Mouse (Mus musculus) heart, postnatal 36 days (tissue): ENCODE data around the gene Fam102b. TPM values are rescaled to one million over a fixed set of nuclear protein-coding genes. Genes with fewer than 3 reads are reported as not detected.
A peak's percentile ranks its signal among the peaks of the same experiment; 100 is the strongest.

Source experiments
- DNase-seq, 2 experiments: peaks; one replicate each; pipeline ENCODE4 v3.0.0; 2021 to 2022
- intact Hi-C: fragments of 180-260 bp; cut with DNase I; formaldehyde crosslinking; loops from one replicate; pipeline ENCODE4 v1.15.1; 2025
- total RNA-seq, 2 experiments: library from RNA; stranded (reverse); gene quantifications; 2 replicates each; pipeline ENCODE4 v1.2.3; 2021

The Fam102b gene
- total RNA-seq, 2 experiments from 2014 or later, result 11.2 to 15.7 TPM

GRCm38 (mm10) chr3:109021720-109022516, 5.5 kb downstream of the Fam102b start:
- peak in 1 of 2 experiments; percentile 30 for DNase-seq
- intact Hi-C loops, result loop anchor here (10.0 kb wide), 1 partner anchor 473 kb away; no protein-coding TSS in a partner anchor

- no peak for DNase-seq
- intact Hi-C loops, result no loop called here
These were observed 9.1 kb downstream of the Fam102b start for GRCm38 (mm10) chr3:109018336-109018735.

- intact Hi-C loops, result no loop called here
- DNase-seq, result no peak
These were observed 14.8 kb downstream of the Fam102b start for GRCm38 (mm10) chr3:109012595-109012994.

GRCm38 (mm10) chr3:109010489-109011260, 16.7 kb downstream of the Fam102b start:
- intact Hi-C loops, result no loop called here
- DNase-seq, result no peak

- intact Hi-C loops, result no loop called here
These were observed 19.2 kb downstream of the Fam102b start for GRCm38 (mm10) chr3:109008180-109008579.

GRCm38 (mm10) chr3:109005777-109006176, 21.6 kb downstream of the Fam102b start:
- no peak for DNase-seq
- intact Hi-C loops, result loop anchor here (2.0 kb wide), 1 partner anchor 19 kb away; no protein-coding TSS in a partner anchor

More at GRCm38 (mm10) chr3:109008180-109008579, 19.2 kb downstream of the Fam102b start:
- no peak for DNase-seq

- DNase-seq, result no peak
- intact Hi-C loops, result no loop called here
These were observed 28.2 kb downstream of the Fam102b start for GRCm38 (mm10) chr3:108999173-108999572.

GRCm38 (mm10) chr3:108997762-108998161, 29.6 kb downstream of the Fam102b start:
- DNase-seq, result no peak
- intact Hi-C loops, result no loop called here

- intact Hi-C loops, result no loop called here
- DNase-seq, result peak; percentile 19 to 24
These were observed 30.1 kb downstream of the Fam102b start for GRCm38 (mm10) chr3:108997284-108997683.

- intact Hi-C loops, result no loop called here
- no peak for DNase-seq
These were observed 32.0 kb downstream of the Fam102b start for GRCm38 (mm10) chr3:108995379-108995778.

- intact Hi-C loops, result no loop called here
These were observed 32.9 kb downstream of the Fam102b start for GRCm38 (mm10) chr3:108994477-108994876.

GRCm38 (mm10) chr3:108989971-108990548, 37.3 kb downstream of the Fam102b start:
- peak; percentile 29 to 48 for DNase-seq
- intact Hi-C loops, result no loop called here

More at GRCm38 (mm10) chr3:108994477-108994876, 32.9 kb downstream of the Fam102b start:
- DNase-seq, result no peak

GRCm38 (mm10) chr3:108987009-108987659, 40.3 kb downstream of the Fam102b start:
- no peak for DNase-seq
- intact Hi-C loops, result no loop called here

GRCm38 (mm10) chr3:108986534-108986933, 40.9 kb downstream of the Fam102b start:
- intact Hi-C loops, result no loop called here
- no peak for DNase-seq

- DNase-seq, result no peak
- intact Hi-C loops, result no loop called here
These were observed 43.4 kb downstream of the Fam102b start for GRCm38 (mm10) chr3:108983989-108984388.

- intact Hi-C loops, result no loop called here
- no peak for DNase-seq
These were observed 45.5 kb downstream of the Fam102b start for GRCm38 (mm10) chr3:108981946-108982345.

GRCm38 (mm10) chr3:108977340-108978030, 49.9 kb downstream of the Fam102b start:
- intact Hi-C loops, result loop anchor here (2.0 kb wide), 1 partner anchor 85 kb away; no protein-coding TSS in a partner anchor
- DNase-seq, result peak in 1 of 2 experiments; percentile 8

GRCm38 (mm10) chr3:108974920-108975485, 52.4 kb downstream of the Fam102b start:
- intact Hi-C loops, result no loop called here

GRCm38 (mm10) chr3:108973980-108974660, 53.3 kb downstream of the Fam102b start:
- intact Hi-C loops, result no loop called here

More at GRCm38 (mm10) chr3:108974920-108975485, 52.4 kb downstream of the Fam102b start:
- DNase-seq, result no peak

More at GRCm38 (mm10) chr3:108973980-108974660, 53.3 kb downstream of the Fam102b start:
- no peak for DNase-seq
